Mouse (Mus musculus): ENCODE measurements around the gene St3gal5. TPM values are rescaled to one million over a fixed set of nuclear protein-coding genes. Genes with fewer than 3 reads are reported as not detected.

The St3gal5 gene
- polyA plus RNA-seq, 1 experiment: 28.3 TPM

GRCm38 (mm10) chr6:72165907-72166306, 68.5 kb downstream of the St3gal5 start:
- TF ChIP-seq CTCF (IDR thresholded peaks at IDR 0.05; ENCODE audit: insufficient read depth, low read length): no peak
- 57% methylated on average over 2 of the region's 2 CpGs for WGBS
- Histone ChIP-seq H3K4me3 (replicated peaks; ENCODE audit: extremely low read depth, low read depth, low read length) (no peak overlapping the region), H3K4me1 (ENCODE audit: control insufficient read depth, insufficient read depth, low read length) (peaks cover 7% of the 10 kb centered on the region; the same call in 1 of the 2 replicates)
- DNase-seq: no peak

GRCm38 (mm10) chr6:72171391-72171790, 74.0 kb downstream of the St3gal5 start:
- H3K4me3 ChIP-seq (replicated peaks; ENCODE audit: extremely low read depth, low read depth, low read length): no peak overlapping the region
- no peak for DNase-seq
- WGBS: 69% methylated on average over 3 of the region's 3 CpGs
- H3K4me1 ChIP-seq (ENCODE audit: control insufficient read depth, insufficient read depth, low read length): no peaks in the 10 kb centered on the region
- TF ChIP-seq CTCF (IDR thresholded peaks at IDR 0.05; ENCODE audit: insufficient read depth, low read length) (no peak), POLR2A (IDR thresholded peaks at IDR 0.05; ENCODE audit: borderline replicate concordance, extremely low read depth, low read depth, low read length) (no peak)

GRCm38 (mm10) chr6:72173350-72173749, 76.0 kb downstream of the St3gal5 start:
- 51% methylated on average over 1 of the region's 1 CpGs for WGBS
- no peak for TF ChIP-seq POLR2A (IDR thresholded peaks at IDR 0.05; ENCODE audit: borderline replicate concordance, extremely low read depth, low read depth, low read length)
- no peak for TF ChIP-seq CTCF (IDR thresholded peaks at IDR 0.05; ENCODE audit: insufficient read depth, low read length)
- no peak overlapping the region for H3K4me3 ChIP-seq (replicated peaks; ENCODE audit: extremely low read depth, low read depth, low read length)
- no peak for DNase-seq
- H3K4me1 ChIP-seq (ENCODE audit: control insufficient read depth, insufficient read depth, low read length): no peaks in the 10 kb centered on the region

DNA sequence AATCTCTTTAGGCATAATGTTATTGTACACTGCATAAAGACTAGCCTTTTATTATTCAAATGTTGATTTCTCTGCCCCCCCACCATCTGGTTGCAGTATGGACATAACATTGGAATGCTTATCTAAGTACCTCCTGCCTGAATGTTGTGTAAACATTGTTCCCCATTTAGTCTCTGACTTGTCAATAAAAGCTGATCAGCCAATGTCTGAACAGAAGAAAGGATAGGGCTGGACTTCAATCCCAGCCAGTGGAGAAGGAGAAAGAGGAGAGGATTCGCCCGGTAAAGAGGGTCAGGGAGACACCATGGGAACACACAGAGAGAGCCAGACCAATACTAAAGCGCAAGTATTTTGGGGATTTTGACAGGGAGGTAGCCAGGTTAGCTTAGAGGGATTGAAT, 78.0 kb downstream of the St3gal5 start:
- Histone ChIP-seq H3K4me1 (ENCODE audit: control insufficient read depth, insufficient read depth, low read length) (no peaks in the 10 kb centered on the region; the same call in 1 of the 2 replicates), H3K4me3 (replicated peaks; ENCODE audit: extremely low read depth, low read depth, low read length) (no peak overlapping the region)
- no peak for DNase-seq
- 48% methylated on average over 3 of the region's 3 CpGs for WGBS
- no peak for TF ChIP-seq POLR2A (IDR thresholded peaks at IDR 0.05; ENCODE audit: borderline replicate concordance, extremely low read depth, low read depth, low read length)
- TF ChIP-seq CTCF (IDR thresholded peaks at IDR 0.05; ENCODE audit: insufficient read depth, low read length): no peak

GRCm38 (mm10) chr6:72176004-72176403, 78.6 kb downstream of the St3gal5 start:
- DNase-seq: no peak
- no peak for TF ChIP-seq CTCF (IDR thresholded peaks at IDR 0.05; ENCODE audit: insufficient read depth, low read length)
- TF ChIP-seq POLR2A (IDR thresholded peaks at IDR 0.05; ENCODE audit: borderline replicate concordance, extremely low read depth, low read depth, low read length): no peak
- 69% methylated on average over 5 of the region's 5 CpGs for WGBS
- no peaks in the 10 kb centered on the region; the same call in 1 of the 2 replicates for H3K4me1 ChIP-seq (ENCODE audit: control insufficient read depth, insufficient read depth, low read length)
- H3K4me3 ChIP-seq (replicated peaks; ENCODE audit: extremely low read depth, low read depth, low read length): no peak overlapping the region

DNA sequence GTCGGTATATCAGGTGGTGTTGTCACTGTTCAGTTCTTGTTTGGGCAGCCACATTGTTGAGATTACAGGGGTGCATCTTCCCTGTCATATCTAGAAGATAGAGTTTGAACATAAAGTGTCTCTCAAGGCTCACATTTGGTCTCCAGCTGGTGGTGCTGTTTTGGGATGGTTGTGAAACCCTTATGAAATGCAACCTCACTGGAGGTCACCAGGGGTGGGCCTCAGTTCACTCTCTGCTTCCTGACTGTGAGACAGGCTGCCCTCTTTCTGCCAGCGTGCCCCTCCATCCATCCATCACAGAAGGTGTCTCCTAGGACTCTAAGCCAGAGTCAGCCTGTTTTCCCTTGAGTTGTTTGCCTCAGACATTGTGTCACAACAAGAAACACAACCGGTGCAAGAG, 80.0 kb downstream of the St3gal5 start:
- no peak for TF ChIP-seq POLR2A (IDR thresholded peaks at IDR 0.05; ENCODE audit: borderline replicate concordance, extremely low read depth, low read depth, low read length)
- TF ChIP-seq CTCF (IDR thresholded peaks at IDR 0.05; ENCODE audit: insufficient read depth, low read length): no peak
- H3K4me1 ChIP-seq (ENCODE audit: control insufficient read depth, insufficient read depth, low read length): no peaks in the 10 kb centered on the region; the same call in 1 of the 2 replicates
- 61% methylated on average over 3 of the region's 3 CpGs for WGBS
- H3K4me3 ChIP-seq (replicated peaks; ENCODE audit: extremely low read depth, low read depth, low read length): no peak overlapping the region
- no peak for DNase-seq

GRCm38 (mm10) chr6:72179006-72179405, 81.6 kb downstream of the St3gal5 start:
- WGBS: 66% methylated on average over 3 of the region's 3 CpGs
- no peak for DNase-seq
- Histone ChIP-seq H3K4me1 (ENCODE audit: control insufficient read depth, insufficient read depth, low read length) (no peaks in the 10 kb centered on the region; the same call in 1 of the 2 replicates), H3K4me3 (replicated peaks; ENCODE audit: extremely low read depth, low read depth, low read length) (no peak overlapping the region)
- no peak for TF ChIP-seq CTCF (IDR thresholded peaks at IDR 0.05; ENCODE audit: insufficient read depth, low read length)
- no peak for TF ChIP-seq POLR2A (IDR thresholded peaks at IDR 0.05; ENCODE audit: borderline replicate concordance, extremely low read depth, low read depth, low read length)

- TF ChIP-seq CTCF (IDR thresholded peaks at IDR 0.05; ENCODE audit: insufficient read depth, low read length): no peak
- TF ChIP-seq POLR2A (IDR thresholded peaks at IDR 0.05; ENCODE audit: borderline replicate concordance, extremely low read depth, low read depth, low read length): no peak
- H3K4me1 ChIP-seq (ENCODE audit: control insufficient read depth, insufficient read depth, low read length): no peaks in the 10 kb centered on the region; the same call in 1 of the 2 replicates
- H3K4me3 ChIP-seq (replicated peaks; ENCODE audit: extremely low read depth, low read depth, low read length): no peak overlapping the region
- WGBS: 58% methylated on average over 12 of the region's 12 CpGs
- DNase-seq: no peak
Observed at GRCm38 (mm10) chr6:72179562-72180502, 82.4 kb downstream of the St3gal5 start.

- WGBS: 87% methylated on average over 5 of the region's 5 CpGs
- H3K4me1 ChIP-seq (ENCODE audit: control insufficient read depth, insufficient read depth, low read length): peaks cover 5% of the 10 kb centered on the region
- no peak for DNase-seq
- TF ChIP-seq CTCF (IDR thresholded peaks at IDR 0.05; ENCODE audit: insufficient read depth, low read length) (no peak), POLR2A (IDR thresholded peaks at IDR 0.05; ENCODE audit: borderline replicate concordance, extremely low read depth, low read depth, low read length) (no peak)
- no peak overlapping the region for H3K4me3 ChIP-seq (replicated peaks; ENCODE audit: extremely low read depth, low read depth, low read length)
Observed at GRCm38 (mm10) chr6:72184576-72184975, 87.2 kb downstream of the St3gal5 start.
